Mouse (Mus musculus): ENCODE results near the gene Ak5.

DNA sequence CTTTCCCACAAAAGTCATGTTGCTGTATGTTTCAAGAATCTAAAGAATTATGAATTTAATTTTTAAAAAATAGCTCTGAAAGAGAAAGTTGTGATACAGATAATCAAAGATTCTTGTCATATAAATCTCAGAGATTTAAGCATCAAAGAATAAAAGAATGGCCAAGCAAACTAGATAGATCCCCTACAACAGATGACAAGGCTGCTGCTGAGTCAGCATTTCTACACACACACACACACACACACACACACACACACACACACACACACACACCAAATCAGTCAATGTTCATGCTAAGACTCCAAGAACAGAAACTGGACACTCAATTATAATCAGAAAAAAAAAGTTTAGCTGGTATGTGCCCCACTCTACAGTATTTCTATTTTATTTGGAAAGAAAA is 85.1 kb downstream of the Ak5 start:
- no peak for TF ChIP-seq CTCF (IDR thresholded peaks at IDR 0.05; ENCODE audit: control insufficient read depth, insufficient read depth, insufficient read length)
- no peak for TF ChIP-seq USF1 (IDR thresholded peaks at IDR 0.05; ENCODE audit: low read depth)
- TF ChIP-seq FOSL1 (IDR thresholded peaks at IDR 0.05; ENCODE audit: insufficient read depth, low read length, poor library complexity, severe bottlenecking): no peak
